Mouse (Mus musculus) kidney, postnatal 4 days (tissue): ENCODE results near the gene Snrk.

Experiments used
- DNase-seq, 2 experiments: peaks; one replicate each; pipeline ENCODE4 v3.0.0; 2021; ENCODE audit warnings: mixed read lengths in 2 of 2

The Snrk gene

DNA sequence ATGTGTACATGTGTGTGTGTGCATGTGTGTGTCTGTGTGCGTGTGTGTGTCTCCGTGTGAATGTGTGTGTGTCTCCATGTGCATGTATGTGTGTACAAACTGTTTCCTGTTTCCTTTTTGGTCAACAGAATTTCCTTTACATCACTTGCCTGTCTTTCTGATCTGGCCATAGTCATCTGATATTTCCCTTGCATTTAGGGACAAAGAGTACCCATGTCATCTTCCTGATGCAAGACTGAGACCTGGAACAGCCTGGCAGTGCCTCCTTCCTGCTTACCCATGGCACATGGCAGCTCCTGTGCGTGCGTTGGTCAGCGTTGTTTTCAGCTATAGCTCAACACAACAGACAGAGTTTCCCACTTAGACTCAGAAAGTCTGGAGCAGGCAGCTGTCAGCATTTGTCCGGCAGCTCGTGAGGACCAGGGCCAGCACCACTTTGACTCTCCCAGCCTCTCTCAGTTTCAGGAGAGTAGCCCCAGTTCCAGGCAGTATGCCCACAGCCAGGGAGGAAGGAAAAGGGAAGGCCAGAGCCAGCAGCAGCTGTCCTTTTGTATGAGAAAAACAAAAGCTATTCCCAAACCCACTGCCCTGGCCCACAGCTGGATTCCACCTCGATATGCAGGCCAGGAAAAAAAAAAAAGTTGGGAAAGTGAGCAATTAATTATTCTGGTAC is 7.4 kb upstream of the Snrk start:
- DNase-seq: peak; percentile 47 to 66

DNA sequence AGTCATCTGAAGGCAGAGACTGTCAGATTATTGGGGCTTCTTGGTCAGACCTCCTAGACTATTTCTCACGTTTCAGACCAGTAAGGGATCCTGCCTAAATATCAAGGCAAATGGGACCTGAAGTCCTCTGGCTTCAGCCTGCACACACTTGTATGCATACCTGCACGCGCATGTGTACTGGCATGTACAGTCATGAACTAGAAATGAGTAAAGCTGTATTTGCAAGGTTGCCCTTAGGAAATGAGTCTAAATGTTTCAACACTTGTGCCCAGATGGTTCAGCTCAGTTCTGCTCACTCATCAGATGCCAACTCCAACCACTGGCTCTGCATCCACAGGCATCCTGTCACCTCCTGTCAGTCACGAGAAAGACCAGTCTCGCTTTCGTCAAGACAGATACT is 6.6 kb upstream of the Snrk start:
- DNase-seq: no peak

GRCm38 (mm10) chr9:122110921-122111320 is 6.1 kb upstream of the Snrk start:
- DNase-seq: no peak

DNA sequence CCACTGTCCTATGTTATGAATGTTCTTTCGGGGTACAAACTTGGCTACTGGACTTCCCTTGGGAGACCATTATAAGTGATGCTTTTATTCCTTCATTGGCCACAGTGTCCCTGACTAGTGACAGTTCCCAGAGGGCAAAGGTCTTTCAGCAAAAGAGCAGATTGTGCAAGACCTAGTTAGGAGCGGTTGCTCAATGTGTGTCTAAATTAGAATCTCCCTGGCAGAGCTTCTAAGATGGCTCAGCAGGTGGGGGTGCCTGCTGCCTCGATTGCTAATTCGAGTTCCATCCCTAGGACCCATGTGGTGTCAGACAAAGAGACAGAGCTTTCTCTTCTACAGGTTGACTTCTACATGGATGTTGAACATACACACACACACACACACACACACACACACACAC is 1.5 kb upstream of the Snrk start:
- no peak for DNase-seq

GRCm38 (mm10) chr9:122116359-122116758 is 707 bp upstream of the Snrk start:
- no peak for DNase-seq

- DNase-seq: peak; percentile 47 to 60
Observed at GRCm38 (mm10) chr9:122117692-122118529, 845 bp downstream of the Snrk start.

- DNase-seq: peak; percentile 55 to 75
Observed at GRCm38 (mm10) chr9:122120089-122120488, 3.0 kb downstream of the Snrk start.

DNA sequence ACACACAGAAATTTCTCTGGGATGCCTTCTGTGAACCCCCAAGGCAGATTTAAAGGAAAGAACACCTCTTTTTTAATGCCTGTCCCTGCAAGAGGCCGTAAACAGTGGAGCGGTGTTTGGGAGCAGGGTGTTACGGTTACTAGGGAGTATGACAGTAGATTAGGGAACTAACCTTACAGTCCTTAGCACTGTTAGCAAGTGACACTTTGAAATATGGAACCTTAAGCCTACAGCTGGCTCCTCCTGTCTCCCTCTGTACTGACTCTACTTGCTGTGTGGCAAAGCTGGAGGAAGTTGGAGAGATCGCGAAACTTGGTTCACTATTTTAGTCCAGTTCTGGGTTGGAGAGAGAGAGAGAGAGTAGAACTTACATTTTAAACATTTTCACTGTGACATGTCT is 5.0 kb downstream of the Snrk start:
- no peak for DNase-seq

- no peak for DNase-seq
Observed at GRCm38 (mm10) chr9:122123181-122123580, 6.1 kb downstream of the Snrk start.

DNA sequence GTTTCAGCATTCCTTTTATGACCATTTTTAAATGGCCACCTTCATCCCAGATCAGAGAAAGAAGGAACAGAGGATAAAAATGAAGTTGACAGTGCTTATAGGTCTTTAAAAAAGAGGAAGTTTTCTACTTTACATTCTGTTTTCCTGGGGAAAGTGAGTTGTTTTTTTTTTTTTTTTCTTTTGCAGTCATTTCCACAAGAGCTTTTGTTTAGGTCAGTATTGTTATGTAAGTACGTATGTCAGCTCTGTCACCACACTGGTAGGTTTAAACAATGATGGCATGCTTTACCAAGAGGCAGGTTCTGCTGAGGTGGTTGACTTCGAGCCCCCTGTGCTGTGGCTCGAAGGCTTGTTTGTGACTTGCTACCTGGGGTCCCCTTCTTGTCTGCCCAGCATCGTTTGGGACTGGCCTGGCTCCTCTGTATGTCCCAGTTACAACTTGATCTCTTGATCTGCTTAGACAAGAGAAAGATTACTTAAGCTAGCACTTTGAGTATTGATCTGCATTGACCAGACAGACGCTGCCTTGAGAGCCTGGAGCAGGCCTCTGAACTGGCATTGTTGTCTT is 8.7 kb downstream of the Snrk start:
- DNase-seq: no peak

- no peak for DNase-seq
Observed at GRCm38 (mm10) chr9:122126790-122127189, 9.7 kb downstream of the Snrk start.

- no peak for DNase-seq
Observed at GRCm38 (mm10) chr9:122127271-122127785, 10.3 kb downstream of the Snrk start.

DNA sequence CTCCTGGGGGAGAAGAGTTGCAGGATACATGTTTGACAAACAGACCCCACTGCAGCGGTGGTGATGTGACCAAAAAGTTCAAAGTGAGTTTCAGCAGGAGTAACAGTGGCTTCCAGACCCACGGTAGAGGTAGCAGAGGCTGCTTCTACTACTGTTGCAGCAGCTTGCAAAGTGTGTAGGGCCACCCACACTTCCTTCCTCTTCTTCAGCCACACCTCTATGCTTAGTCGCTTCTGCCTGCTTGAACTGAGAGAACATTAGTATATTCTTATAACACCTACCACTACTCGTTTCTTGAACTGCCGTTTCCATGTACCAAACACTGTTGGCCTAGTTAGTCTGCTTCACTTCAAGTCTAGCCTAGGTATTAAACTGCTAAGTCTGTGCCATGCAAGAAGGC is 11.6 kb downstream of the Snrk start:
- no peak for DNase-seq

GRCm38 (mm10) chr9:122130666-122131065 is 13.6 kb downstream of the Snrk start:
- no peak for DNase-seq

- DNase-seq: peak; percentile 22 to 36
Observed at GRCm38 (mm10) chr9:122132145-122132544, 15.1 kb downstream of the Snrk start.

DNA sequence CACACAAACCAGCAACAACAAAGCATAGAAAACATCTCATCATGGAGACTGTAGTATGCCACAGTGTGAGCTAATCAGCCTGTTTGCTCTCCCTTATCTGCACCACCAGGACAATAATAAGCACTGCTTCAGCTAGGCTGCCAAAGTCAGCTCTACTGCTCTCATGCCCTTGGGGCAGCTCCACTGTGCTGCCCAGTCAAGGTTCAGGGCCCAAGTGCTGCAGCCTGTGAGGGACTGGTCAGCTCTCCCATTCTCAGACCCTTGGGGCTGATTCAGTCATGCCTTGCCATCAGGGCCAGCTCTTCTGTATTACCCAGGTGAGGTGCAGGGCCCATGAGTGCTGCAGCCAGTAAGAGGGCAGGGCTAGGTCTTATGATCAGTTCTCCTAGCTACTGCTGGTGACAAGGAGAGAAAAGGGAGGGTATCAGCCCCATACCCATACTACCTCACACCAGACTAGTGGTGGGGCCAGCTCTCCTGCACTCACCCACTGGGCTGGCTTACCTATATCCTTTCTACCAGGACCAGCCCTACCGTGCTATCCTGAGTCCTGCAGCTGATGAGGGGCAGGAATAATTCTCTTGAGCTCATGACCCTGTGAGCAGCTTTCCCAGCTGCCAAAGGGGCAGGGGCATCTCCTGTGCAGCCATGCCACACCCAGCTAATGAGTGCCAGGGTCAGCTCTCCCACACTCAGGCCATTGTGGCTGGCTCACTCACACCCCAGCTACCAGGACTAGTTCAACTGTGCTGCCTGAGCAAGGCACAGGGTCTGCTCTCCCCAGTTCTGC is 18.2 kb downstream of the Snrk start:
- DNase-seq: peak; percentile 10 to 52

DNA sequence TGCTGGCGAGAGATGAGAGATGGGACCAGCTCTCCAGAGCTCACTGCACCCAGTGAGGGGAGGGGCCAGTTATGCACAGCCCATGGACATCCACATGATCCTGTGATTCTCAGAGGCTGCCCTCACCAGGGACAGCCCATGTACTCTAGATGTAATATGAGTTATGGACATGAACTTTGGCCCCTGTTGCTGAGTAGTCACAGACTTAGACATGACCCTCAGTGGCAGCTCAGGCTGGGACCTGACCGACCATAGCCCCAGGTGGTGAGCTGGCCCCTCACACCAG is 18.8 kb downstream of the Snrk start:
- no peak for DNase-seq

GRCm38 (mm10) chr9:122137960-122138359 is 20.9 kb downstream of the Snrk start:
- no peak for DNase-seq

DNA sequence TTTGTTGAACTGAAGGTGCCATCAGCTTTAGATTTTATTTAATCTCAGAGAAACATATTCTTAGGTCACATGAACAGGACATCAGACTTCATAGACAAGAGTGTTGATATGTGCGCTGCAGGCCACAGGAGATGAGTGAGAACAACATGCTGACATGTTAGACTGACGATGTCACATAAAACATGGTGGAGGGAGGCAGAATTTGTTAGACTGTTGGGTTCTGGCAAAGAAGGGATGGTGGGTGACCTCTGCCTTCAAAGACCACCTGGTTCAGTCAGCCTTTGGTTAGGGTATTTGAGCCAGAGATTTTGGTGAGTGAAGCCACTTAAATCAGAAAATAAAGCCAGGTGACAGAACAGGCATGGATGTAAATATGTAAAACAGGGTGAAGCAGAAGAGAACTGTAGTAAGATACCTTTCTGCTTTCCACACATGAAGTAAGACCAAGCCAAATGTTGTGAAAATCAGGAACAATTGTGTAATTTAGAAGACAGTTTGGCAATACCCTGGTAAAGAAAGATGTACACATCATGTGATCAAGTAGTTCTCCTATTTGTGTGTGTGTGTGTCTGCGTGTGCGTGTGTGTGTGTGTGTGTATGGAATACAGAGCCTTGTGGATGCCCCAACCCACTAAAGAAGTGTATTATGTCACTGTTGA is 21.4 kb downstream of the Snrk start:
- no peak for DNase-seq

DNA sequence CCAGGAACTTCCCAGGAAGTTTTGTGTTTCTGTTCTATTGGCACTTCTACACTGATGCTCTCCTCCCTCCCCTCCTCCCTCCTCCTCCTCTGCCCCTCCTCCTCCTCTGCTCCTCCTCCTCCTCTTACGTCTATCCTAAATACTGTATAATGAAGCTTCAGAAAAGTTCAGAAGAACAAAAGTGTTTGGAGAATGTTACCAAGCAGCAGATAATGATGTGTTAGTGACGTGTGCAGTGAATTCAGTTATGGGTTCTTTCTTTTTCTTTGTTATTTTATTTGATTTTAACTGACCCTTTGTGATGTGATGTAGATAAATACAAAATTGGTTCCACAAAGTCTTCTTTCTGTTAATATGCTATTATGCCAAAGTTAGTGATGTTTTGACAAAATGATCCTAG is 22.2 kb downstream of the Snrk start:
- DNase-seq: no peak

DNA sequence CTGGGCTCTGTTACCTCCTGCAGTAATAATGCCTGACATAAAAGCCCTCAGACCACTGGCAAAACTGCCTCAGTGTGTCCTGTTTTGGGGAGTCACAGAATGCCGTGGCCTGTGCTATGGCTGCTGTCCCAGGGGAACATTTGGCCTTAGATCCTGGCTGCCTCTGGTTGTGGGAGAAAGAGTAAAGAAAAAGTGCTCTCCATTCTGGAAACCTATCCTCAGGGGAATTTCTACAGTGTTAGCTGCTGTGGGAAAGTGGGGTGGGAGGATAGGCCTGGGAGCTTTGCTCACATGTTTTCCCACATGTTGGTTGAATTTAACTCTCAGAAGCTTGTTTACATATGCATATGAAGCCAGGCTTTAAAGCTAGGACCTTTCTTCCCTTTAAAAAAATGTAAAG is 26.2 kb downstream of the Snrk start:
- DNase-seq: no peak

- no peak for DNase-seq
Observed at GRCm38 (mm10) chr9:122144776-122145175, 27.7 kb downstream of the Snrk start.

GRCm38 (mm10) chr9:122145677-122146076 is 28.6 kb downstream of the Snrk start:
- DNase-seq: no peak
